Mouse (Mus musculus): ENCODE measurements around the gene Cadps.
A peak's percentile ranks its signal among the peaks of the same experiment; 100 is the strongest.

DNA sequence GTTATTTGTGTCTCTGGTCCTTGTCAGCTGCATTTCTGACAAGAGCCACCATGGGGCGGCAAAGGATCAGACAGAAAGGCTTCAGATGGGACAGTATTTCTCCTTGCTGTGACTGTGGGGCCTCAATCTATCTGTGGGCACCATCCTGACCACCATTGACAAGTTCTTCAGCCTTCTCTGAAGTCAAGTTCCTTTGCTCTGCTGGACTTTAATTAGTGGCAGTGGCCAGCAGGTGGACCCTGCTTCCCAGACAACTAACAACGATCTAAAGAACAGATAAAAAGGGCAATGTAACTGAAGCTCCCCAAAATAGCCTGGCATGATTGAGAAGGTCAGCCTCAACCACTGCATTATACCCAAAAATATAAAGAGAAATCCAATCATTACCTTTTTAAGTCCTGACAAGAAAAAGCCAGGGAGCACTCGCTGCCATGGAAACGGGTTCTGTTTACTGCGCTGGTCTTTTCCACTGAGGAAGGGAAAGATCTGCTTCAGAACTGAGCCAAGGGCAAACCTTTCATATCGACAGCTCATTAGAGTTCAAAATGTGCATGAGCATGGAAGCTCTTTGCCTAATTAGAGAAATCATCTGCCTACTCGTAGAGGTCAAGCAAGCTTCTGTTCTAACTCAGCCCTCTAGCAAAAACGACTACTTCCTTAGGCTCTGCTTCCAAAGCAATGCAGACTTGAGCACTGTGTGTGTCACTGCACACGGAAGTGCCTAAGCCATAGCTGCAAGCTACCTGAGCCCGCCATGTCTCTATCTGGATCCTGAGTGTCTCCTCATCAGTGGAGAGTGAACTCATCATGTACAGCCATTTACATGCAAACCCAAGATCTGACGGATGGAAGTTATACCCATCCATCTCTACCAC, 198.4 kb downstream of the Cadps start:
- TF ChIP-seq CTCF (IDR thresholded peaks at IDR 0.05; ENCODE audit: insufficient read depth, low read depth, low read length): 0 out of 2 replicates have a peak, but pooled peaks have one; percentile 11
- no peak for TF ChIP-seq POLR2A (IDR thresholded peaks at IDR 0.05; ENCODE audit: insufficient read depth, low read depth, low read length)

Measured in olfactory bulb, adult 2 months (tissue).